ENCODE assay signal across 9 mouse cellular contexts in genomic region chr4:147935904-147936303, GRCm38 (mm10). TPM values are rescaled to one million over a fixed set of nuclear protein-coding genes. Genes with fewer than 3 reads are reported as not detected.
DNase-seq lines count a peak whose midpoint lies in the region; ATAC-seq lines count a peak whose summit lies in the region.
"Had no signal": no experiment of that assay in that cellular context is flagged by ENCODE, and none has a peak within 500 bp of the region (broad histone marks: within the 10 kb centered on the region; RNA-seq: fewer than 3 reads in every experiment).

No protein-coding gene starts in this region.

- H3K4me2 ChIP-seq in heart, embryonic 16.5 days (ENCODE audit: low read depth, low read length): peak overlapping the region; percentile 86
- peak overlapping the region; percentile 81 for H3K4me2 ChIP-seq in hindbrain, embryonic 12.5 days (replicated peaks)
- H3K4me2 ChIP-seq in midbrain, embryonic 13.5 days (replicated peaks): peak overlapping the region; percentile 84

- H3K4me3 ChIP-seq in heart, embryonic 16.5 days (ENCODE audit: low read length): peak overlapping the region; percentile 85
- H3K4me3 ChIP-seq in hindbrain, embryonic 12.5 days: peak overlapping the region; percentile 62
- peak overlapping the region; percentile 57 for H3K4me3 ChIP-seq in midbrain, embryonic 13.5 days (replicated peaks)

- no peaks in the 10 kb centered on the region for H3K9me3 ChIP-seq in heart, embryonic 16.5 days (replicated peaks; ENCODE audit: control insufficient read depth, low read length)
- no peaks in the 10 kb centered on the region for H3K9me3 ChIP-seq in hindbrain, embryonic 12.5 days (replicated peaks)
- no peaks in the 10 kb centered on the region for H3K9me3 ChIP-seq in midbrain, embryonic 13.5 days

- WGBS in heart, embryonic 16.5 days: 18% methylated on average over 9 of the region's 9 CpGs
- WGBS in hindbrain, embryonic 12.5 days: 19% methylated on average over 9 of the region's 9 CpGs
- 24% methylated on average over 9 of the region's 9 CpGs for WGBS in midbrain, embryonic 13.5 days

- peak overlapping the region; percentile 85; the same call in 1 of the 2 replicates for H3K27ac ChIP-seq in heart, embryonic 16.5 days (ENCODE audit: low read length)
- H3K27ac ChIP-seq in hindbrain, embryonic 12.5 days: no peak overlapping the region
- H3K27ac ChIP-seq in midbrain, embryonic 13.5 days: no peak overlapping the region

- no peak for ATAC-seq in heart, embryonic 16.5 days (replicated peaks; ENCODE audit: extremely low read depth, insufficient read depth, low FRiP score)
- ATAC-seq in hindbrain, embryonic 12.5 days (ENCODE audit: low FRiP score): no peak
- no peak for ATAC-seq in midbrain, embryonic 13.5 days

- peaks cover 7% of the 10 kb centered on the region for H3K36me3 ChIP-seq in heart, embryonic 16.5 days (ENCODE audit: control insufficient read depth, insufficient read depth)
- H3K36me3 ChIP-seq in hindbrain, embryonic 12.5 days: no peaks in the 10 kb centered on the region
- no peaks in the 10 kb centered on the region for H3K36me3 ChIP-seq in midbrain, embryonic 13.5 days

- H3K4me1 ChIP-seq in heart, embryonic 16.5 days (ENCODE audit: control insufficient read depth, insufficient read depth, low read length): peaks cover 51% of the 10 kb centered on the region
- peaks cover 11% of the 10 kb centered on the region for H3K4me1 ChIP-seq in hindbrain, embryonic 12.5 days
- peaks cover 14% of the 10 kb centered on the region for H3K4me1 ChIP-seq in midbrain, embryonic 13.5 days (replicated peaks)

- H3K9ac ChIP-seq in heart, embryonic 16.5 days (ENCODE audit: low read length): peak overlapping the region; percentile 88
- H3K9ac ChIP-seq in hindbrain, embryonic 12.5 days: peak overlapping the region; percentile 77; the same call in 1 of the 2 replicates
- peak overlapping the region; percentile 69 for H3K9ac ChIP-seq in midbrain, embryonic 13.5 days (replicated peaks)

- no peak for DNase-seq in heart, postnatal 25 days (ENCODE audit: low spot score)
- DNase-seq in NIH3T3 (ENCODE audit: low read depth): peak; percentile 13
- no peak for DNase-seq in urinary bladder, postnatal 4 days (ENCODE audit: low spot score in 2 of 2)
- no peak for DNase-seq in urinary bladder, postnatal 10 days (ENCODE audit: low spot score)
- DNase-seq in layer of hippocampus, adult 18-20 months (ENCODE audit: low spot score in 2 of 2): no peak

- intact Hi-C loops in heart, postnatal 25 days (cut with DNase I): loop anchor here (2.0 to 5.0 kb wide), 2 partner anchors 19 to 69 kb away; partner anchors contain the start of genes Fv1 and Miip

- H3K27me3 ChIP-seq in heart, embryonic 16.5 days (ENCODE audit: control insufficient read depth, insufficient read depth, low read length): no peaks in the 10 kb centered on the region
- no peaks in the 10 kb centered on the region for H3K27me3 ChIP-seq in hindbrain, embryonic 12.5 days
- H3K27me3 ChIP-seq in midbrain, embryonic 13.5 days: peaks cover 11% of the 10 kb centered on the region

RNA-seq across cellular contexts. Expression of gene Plod1, which starts 0.7 kb away (rescaled TPM):
- 58.5 and 62.7 TPM in 2 replicates for polyA plus RNA-seq in heart, embryonic 16.5 days (2015; fragmentation: Nextera tagmentation; extraction: Ambion mirVana)
- 10 to 100 TPM; 79.5 to 97.6 TPM for total RNA-seq in heart, postnatal 25 days (2021)
- polyA plus RNA-seq in hindbrain, embryonic 12.5 days (2016; fragmentation: Nextera tagmentation; extraction: Ambion mirVana): 41.7 and 46.3 TPM in 2 replicates
- 18.7 and 20.4 TPM in 2 replicates for polyA plus RNA-seq in midbrain, embryonic 13.5 days (2015; fragmentation: Nextera tagmentation; extraction: Ambion mirVana)
- total RNA-seq in layer of hippocampus, adult 18-20 months (2021): 10 to 100 TPM; 20.1 to 20.3 TPM

RNA-seq across cellular contexts. Expression of gene 2510039O18Rik, which starts 4.8 kb away (rescaled TPM):
- 12.1 and 14.2 TPM in 2 replicates for polyA plus RNA-seq in heart, embryonic 16.5 days (2015; fragmentation: Nextera tagmentation; extraction: Ambion mirVana)
- total RNA-seq in heart, postnatal 25 days (2021): 10 to 100 TPM; 36.4 to 39.3 TPM
- 26.7 and 27.7 TPM in 2 replicates for polyA plus RNA-seq in hindbrain, embryonic 12.5 days (2016; fragmentation: Nextera tagmentation; extraction: Ambion mirVana)
- 10.2 and 13.6 TPM in 2 replicates for polyA plus RNA-seq in midbrain, embryonic 13.5 days (2015; fragmentation: Nextera tagmentation; extraction: Ambion mirVana)
- 10 to 100 TPM; 28.2 to 30.1 TPM for total RNA-seq in layer of hippocampus, adult 18-20 months (2021)

RNA-seq across cellular contexts. Expression of gene Mfn2, which starts 31.4 kb away (rescaled TPM):
- polyA plus RNA-seq in heart, embryonic 16.5 days (2015; fragmentation: Nextera tagmentation; extraction: Ambion mirVana): 164 and 184 TPM in 2 replicates
- 100 to 1,000 TPM; 689 to 706 TPM for total RNA-seq in heart, postnatal 25 days (2021)
- 69.7 and 73.1 TPM in 2 replicates for polyA plus RNA-seq in hindbrain, embryonic 12.5 days (2016; fragmentation: Nextera tagmentation; extraction: Ambion mirVana)
- 77.3 and 78.6 TPM in 2 replicates for polyA plus RNA-seq in midbrain, embryonic 13.5 days (2015; fragmentation: Nextera tagmentation; extraction: Ambion mirVana)
- total RNA-seq in layer of hippocampus, adult 18-20 months (2021): 100 to 1,000 TPM; 204 to 206 TPM

RNA-seq across cellular contexts. Expression of gene Nppb, which starts 49.7 kb away (rescaled TPM):
- 159 and 197 TPM in 2 replicates for polyA plus RNA-seq in heart, embryonic 16.5 days (2015; fragmentation: Nextera tagmentation; extraction: Ambion mirVana)
- 100 to 1,000 TPM; 169 to 448 TPM for total RNA-seq in heart, postnatal 25 days (2021)
- polyA plus RNA-seq in hindbrain, embryonic 12.5 days (2016; fragmentation: Nextera tagmentation; extraction: Ambion mirVana): 0.57 TPM in 1 of 2 replicates, not detected in the other
- polyA plus RNA-seq in midbrain, embryonic 13.5 days (2015; fragmentation: Nextera tagmentation; extraction: Ambion mirVana): 0.36 TPM in 1 of 2 replicates, not detected in the other
- not detected for total RNA-seq in layer of hippocampus, adult 18-20 months (2021)
- total RNA-seq: layer of hippocampus, adult 8-10 months had no signal
